Mouse (Mus musculus) cerebral cortex, adult 2 months (tissue): Measurements from ENCODE around the gene Hacd2.

Source experiments
- WGBS: fragments of 180-500 bp; shearing (Covaris S2); methylation state at CpG from one replicate; pipeline ENCODE4 v1.1.7; 2018; 5-methylcytosine and 5-hydroxymethylcytosine counted together

The Hacd2 gene

DNA sequence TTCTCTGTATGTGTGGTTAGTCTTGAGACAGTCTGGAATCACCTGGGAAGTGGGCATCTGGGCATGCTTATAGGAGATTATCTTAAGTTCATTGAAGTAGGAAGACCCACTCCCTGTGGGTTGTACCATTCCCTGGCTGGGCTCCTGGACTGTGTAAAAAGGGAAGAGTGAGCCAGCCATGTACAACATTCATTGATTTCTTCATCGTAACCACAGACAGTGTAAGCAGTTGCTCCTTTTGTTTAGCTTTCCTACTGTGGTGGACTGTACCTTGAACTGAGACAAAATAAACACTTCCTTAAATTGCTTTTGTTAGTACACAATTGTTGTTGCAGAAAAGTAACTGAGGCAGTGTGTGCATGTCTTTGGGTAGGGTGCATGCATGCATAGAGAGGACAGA is 33.6 kb downstream of the Hacd2 start:
- WGBS, result 56% methylated on average over 1 of the region's 1 CpGs

DNA sequence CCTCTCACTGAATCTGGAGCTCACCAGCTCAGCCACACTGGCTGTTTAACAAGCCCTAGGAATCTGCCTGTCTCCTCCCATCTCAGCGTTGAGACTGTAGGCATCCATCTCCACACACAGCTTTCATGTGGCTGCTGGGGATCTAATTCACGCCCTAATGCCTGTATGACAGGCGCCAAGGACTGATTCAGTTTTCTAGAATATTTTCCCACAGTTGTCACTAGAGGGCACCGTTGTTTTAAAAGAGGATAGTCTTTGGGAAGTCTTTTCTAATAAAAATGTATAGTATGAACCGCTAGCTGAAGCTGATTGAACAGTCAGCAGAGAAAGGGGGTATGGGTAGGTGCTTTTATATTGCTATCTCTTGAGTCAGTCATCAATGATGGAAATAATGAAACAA is 34.1 kb downstream of the Hacd2 start:
- 15% methylated on average over 5 of the region's 5 CpGs for WGBS

DNA sequence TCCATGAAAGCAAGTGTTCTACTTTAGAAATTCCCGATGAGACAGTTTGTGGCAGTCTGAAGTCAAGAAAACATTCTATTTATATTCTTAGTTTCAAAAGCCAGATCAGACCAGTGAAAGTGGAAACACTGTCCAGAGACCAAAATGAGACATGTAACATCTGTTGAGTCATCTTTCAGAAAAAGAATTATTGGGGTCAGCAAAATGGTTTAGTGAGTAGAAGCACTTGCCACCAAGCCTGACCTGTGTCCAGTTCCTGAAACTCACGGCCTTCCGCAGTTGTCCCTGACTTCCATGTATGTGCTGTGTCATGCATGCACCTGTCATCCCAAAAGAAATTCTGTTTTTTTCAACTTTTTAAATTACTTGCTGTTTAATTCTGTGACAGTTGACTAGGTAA is 34.6 kb downstream of the Hacd2 start:
- 67% methylated on average over 3 of the region's 3 CpGs for WGBS

DNA sequence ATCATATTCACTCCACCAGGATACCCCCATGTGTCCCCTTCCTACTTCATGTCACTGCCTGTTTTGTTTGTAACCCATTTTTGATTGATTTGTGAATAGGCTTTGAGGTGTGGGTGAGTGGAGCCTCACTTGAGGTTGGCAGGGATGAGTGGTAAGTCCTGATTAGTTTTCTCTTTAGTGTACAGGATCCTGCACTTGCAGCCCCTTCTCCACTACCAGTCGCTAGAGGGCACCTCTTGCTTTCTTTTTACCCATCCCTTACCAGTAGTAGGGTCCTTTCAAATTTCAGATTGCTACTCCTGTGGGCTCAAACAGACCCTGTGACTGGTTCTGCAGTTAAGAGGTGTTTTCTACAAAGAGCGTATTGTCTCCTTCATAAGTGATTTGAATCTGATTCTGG is 38.8 kb downstream of the Hacd2 start:
- 46% methylated on average over 2 of the region's 2 CpGs for whole genome bisulfite sequencing

DNA sequence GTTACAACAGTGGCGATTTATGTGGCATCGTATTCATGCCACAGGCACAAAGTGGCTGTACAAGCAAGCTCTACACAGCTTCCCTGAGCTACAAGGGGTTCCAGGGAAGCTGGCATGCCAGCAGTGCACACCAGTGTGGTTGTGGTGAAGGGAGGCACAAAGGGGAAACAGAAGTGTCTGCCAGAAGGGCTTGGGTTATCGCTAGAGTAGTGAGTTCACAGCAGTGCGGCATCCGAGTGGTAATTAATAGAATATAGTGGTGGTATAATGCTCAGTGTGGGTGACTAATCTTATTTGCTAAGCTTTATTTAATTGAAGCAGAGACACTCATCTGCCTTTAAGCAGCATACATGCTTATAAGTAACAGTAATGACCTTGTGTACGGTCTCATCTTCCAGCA is 43.5 kb downstream of the Hacd2 start:
- WGBS, result 77% methylated on average over 6 of the region's 6 CpGs

DNA sequence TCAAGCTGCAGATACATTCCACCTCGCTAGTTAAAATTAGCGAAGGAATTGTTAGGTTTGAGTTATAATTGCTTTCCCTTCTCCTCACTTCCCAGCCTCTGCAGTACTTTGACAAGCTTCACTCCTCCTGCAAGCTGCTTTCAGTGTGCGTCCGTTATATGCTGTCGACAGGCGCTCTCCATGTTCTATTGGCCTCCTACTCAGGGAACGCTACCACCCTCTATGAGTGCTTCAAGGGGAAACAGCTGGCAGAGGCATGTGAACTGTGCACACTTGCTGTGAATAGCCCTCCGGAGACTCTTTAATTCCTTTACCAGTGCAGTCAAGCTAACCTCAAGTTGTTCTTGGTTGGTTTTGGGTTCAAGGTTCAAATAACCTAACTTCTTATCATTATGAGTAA is 44.9 kb downstream of the Hacd2 start:
- WGBS, result 57% methylated on average over 8 of the region's 8 CpGs

DNA sequence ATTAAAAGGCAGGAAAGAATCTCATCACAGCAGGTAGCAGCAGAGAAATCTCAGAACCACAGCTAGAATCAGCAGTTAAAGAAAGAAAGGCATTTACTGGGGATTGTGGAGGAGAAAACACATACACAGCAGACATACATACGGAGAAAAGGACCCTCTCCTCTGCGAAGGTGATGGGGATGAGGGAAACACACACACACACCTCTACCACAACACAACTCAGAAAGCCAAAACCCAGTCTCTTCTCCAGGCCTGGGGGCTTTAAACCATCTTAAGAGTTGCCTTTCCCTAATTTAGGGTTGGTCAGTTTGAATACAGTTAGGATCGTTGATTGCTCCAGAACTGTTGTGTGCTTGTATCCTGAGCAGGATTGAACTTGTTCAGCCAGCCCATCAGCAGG is 45.4 kb downstream of the Hacd2 start:
- 91% methylated on average over 3 of the region's 3 CpGs for WGBS

DNA sequence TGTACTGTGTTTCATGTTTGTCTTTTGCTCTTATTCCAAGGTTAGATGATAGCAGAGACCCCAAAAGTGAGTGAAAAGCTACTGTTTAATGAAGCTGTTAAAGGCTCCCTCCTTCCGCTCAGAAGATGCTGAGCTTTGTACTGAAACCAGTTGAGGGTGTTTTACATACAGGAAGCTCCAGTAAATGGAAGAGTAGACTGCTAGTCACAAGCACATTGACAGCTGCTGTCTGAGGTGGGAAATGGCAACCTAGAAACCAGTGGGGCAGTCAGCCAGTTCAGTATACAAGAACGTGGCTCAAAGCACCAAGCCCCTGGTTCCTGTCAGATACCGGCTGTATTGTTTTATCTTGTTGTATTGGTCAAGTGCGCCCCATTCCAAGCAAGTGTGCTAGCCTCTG is 46.7 kb downstream of the Hacd2 start:
- WGBS, result 84% methylated on average over 4 of the region's 4 CpGs

DNA sequence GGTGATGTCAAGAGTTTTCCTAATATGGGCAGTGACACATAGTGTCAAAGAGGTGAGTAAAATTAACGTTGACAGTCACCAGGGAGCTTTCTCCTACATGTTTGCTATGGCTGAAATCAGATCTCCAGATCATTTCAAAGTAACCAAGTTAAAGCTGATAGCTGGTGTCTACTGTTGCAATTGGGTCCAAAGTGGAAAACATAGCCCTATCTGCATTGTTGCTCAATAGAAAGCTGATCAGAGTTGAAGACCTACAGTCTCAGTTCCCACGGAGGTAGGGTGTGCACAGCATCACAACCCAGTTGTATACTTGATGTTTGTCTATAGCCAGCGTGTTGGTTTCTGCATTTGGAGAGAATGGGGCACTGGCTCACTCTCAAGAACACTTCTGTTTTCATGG is 53.4 kb downstream of the Hacd2 start:
- 92% methylated on average over 3 of the region's 3 CpGs for WGBS

DNA sequence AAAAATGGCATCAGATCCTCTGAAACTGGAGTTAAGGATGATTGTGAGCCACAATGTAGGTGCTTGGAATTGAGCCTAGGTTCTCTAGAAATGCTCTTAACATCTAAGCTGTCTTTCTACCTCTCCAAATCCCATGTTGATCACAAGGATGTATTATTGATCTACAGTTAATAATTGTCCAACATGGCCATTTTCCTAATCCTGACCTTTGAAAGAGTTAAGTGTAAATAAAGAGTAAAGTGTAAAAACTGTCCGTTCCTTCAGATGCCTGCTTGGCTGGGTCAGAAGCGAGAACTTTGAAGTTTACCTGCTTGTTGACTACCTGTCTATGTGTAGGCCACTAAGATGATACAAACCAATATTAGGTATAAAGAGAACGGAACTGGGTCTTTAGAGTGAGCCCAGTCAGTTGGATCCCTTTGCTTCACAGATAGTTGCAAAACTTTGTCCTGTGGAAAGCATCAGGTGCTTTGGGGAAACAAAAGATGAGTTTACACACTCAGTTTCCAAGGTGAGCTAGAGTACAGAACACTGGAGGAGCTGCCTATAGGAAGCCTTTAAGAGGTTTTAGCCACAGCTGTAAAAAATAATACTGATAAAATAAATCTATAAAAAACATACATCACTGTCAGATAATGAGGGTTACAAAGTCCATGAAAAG is 75.8 kb downstream of the Hacd2 start:
- 95% methylated on average over 3 of the region's 3 CpGs for WGBS

DNA sequence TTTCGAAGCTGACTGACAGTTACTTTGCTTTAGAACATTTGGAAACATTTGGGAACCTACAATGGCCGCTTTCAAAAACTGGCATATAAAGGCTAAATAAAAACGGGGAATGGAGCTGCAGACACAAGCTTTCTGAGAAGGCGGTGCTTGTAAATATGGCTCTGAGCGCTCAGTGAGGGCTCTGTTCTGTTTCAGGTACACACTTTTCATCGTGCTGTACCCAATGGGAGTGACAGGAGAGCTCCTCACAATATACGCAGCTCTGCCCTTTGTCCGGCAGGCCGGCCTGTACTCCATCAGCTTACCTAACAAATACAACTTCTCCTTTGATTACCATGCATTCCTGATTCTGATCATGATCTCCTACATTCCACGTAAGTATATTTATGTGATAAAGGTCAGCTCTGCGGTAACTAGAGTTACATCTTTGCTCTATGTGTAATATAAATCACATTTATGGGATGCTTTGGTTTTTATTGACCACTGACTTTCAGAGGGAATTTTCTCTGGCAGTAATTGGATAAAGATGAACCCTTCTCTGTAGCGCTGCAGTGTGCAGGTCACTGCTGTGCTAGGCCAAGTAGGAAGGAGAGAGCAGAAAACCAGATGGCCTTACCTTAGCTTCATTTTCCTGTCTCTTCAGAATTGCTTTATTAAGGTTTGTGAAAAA is 79.7 kb downstream of the Hacd2 start:
- 83% methylated on average over 12 of the region's 12 CpGs for WGBS

DNA sequence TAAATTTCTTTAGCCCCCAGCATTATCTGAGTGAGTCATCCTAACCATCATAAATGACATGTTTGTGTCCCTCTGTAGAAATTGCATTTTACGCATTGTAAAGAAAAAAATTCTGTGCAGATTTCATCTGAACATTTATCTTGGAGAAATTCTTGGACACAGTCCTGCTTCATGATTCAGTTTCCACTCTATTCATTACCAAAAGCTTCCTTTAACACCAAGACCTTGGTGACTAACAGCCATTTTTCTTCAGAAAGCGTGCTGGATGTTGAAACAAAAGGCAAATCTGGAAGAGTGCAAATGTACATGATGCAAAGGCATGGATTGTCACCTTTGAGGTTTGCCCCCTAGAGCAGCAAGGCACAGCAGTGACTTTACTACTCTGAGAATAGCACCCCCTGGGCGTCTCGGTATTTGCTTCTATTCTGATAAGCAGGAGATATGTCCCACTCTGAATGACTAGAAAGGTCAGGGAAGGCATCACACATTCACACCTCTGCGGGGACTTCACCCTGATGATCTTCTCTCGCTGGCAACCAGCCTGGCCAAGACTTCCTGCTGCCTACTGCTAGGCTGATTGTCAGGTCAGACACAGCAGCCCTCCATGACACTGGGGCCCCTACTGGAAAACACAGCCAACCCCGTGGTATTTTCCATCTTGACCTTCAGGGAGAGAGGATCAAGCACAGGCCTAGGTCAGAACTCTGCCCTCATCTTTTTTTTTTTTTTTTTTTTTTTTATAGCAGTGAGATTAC is 80.8 kb downstream of the Hacd2 start:
- WGBS, result 68% methylated on average over 7 of the region's 7 CpGs

DNA sequence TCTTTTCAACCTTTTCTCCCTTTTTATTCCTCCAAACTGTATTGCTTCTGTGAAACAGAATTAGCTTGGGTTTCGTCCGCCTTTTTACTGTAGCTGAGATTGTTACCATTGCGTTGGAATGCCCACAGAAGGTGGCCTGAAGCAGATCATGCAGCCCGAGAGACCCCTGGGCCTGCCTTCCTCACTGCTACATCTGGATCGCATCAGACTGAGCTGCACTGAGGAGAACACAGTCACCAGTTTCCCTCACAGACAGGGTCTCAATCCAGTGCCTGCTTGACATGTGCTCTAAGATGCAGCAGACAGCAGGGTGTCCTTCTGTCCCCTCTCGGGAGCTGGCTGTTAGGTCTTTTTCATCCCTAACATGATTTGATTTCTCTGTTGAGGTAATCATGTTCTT is 85.8 kb downstream of the Hacd2 start:
- 90% methylated on average over 6 of the region's 6 CpGs for WGBS

DNA sequence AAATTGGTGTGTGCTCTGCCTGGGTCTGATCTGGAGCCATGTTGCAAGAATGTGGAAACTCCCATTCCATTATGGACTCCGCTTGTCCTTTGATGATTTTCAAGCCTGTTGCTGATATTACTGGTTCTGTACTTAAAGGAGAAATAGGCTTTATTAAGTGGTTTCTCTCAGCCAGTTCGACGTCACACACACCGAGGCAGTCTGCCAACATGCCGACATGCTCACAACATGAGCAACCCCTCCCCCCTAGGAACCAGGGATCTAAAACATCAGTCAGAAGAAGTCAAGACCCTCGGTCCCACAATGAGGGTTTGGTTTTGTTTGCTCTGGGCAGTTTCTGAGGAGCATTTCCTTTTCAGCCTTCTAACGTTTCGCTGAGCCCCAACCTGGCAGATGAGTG is 86.9 kb downstream of the Hacd2 start:
- 57% methylated on average over 8 of the region's 8 CpGs for WGBS

DNA sequence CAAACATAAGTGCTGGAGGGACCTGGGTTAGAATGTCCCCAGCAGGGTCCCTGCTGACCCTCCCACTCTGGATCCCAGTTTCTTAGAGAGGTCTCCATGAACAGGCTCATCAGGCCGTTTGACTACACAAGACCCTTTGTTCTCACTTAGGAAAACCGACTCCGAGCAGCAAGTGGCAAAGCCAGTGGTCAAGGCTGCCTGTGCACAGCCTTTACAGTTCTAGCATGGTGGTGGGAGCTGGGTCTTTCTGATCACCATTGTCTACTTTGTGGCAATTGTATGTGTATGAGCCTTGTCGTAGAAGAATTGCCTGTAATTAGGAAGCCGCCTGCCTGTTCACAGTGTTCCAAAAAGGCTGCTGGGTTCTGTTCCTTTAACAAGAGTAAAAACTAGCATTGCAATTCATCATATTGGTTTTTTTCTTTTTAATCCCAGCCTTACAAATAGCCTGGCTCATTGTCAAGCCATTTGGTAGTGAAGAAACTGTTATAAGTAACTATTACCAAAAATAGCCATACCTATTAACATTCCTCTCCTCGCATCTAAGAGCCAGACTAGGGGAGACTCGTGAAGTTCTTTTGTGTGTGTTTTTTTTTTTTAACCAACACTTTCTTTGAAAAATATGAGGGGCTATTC is 87.5 kb downstream of the Hacd2 start:
- WGBS, result 47% methylated on average over 7 of the region's 7 CpGs

DNA sequence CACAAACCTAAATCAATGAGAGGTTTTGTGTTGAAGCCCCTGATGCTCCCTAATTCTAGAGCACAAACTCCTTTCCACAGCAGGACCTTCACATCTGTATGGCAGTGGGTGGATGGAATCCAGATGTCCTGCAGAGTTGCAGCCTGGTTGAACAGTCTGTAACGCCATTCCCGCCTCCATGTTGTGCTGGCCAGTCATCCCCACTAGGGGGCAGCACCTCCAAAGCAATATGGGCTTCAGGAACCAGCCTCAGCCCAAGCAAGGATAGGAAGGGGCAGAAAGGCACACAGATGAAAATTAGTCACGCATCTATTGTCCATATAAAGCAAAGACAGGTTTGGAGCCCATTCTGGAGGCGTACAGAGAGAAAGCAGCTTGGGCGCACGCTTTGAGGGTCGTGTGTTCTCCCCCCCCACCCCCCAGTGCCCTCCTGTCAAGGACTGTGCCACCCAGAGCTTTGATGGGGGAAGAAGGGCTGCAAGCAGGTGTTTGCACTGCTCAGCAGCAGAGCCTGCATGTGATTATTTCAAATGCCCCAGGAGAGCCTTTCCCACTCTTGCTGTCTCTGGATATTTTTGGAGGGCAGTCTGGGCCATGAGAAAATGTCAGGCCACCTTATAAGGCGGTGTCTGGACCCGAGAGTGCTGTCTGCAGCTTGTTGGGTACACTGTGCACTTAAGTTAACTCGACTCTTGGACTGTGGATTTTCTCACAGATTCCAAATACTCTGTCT is 88.3 kb downstream of the Hacd2 start:
- 17% methylated on average over 10 of the region's 10 CpGs for WGBS

DNA sequence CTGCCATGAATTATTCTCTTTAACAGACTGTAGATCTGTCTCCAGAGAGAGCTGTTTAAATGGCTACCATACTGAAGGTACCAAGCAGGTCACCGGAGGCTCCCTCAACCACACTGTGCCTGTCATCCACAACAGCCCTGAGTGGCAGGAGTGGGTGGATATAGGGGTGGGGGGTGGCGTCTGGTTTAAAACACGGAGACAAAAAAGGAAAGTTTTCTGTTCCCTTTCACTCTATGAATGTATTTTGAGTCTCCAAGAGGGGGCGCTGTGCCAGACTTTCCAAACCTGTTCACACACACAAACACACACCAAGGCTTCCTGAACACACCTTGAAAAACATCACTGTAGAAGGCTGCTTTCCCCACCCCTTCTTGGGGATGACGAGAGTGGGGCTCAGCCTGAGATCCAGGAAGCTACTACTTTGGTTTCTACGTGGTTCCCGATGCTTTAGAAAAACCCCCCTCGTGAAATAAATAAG is 89.0 kb downstream of the Hacd2 start:
- 34% methylated on average over 8 of the region's 8 CpGs for WGBS

DNA sequence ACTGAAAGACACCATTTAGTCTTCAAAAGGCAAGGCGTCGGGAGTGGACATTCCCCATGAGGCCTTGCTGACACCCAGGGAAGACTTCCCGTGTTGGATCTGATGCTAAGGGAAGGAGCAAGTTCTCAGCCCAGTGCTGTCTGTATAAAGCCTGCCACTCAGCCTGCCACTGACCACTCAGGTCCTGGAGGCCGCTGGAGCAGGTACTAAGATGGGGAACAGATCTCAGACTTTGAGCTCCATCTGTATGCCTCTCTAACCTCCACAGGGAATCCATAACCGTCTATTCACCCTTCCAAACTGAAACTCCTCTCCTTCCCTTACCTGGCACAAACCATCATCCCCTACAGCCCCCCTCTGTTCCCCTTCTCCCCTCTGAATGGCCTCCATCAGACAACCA is 91.3 kb downstream of the Hacd2 start:
- WGBS, result 88% methylated on average over 5 of the region's 5 CpGs

DNA sequence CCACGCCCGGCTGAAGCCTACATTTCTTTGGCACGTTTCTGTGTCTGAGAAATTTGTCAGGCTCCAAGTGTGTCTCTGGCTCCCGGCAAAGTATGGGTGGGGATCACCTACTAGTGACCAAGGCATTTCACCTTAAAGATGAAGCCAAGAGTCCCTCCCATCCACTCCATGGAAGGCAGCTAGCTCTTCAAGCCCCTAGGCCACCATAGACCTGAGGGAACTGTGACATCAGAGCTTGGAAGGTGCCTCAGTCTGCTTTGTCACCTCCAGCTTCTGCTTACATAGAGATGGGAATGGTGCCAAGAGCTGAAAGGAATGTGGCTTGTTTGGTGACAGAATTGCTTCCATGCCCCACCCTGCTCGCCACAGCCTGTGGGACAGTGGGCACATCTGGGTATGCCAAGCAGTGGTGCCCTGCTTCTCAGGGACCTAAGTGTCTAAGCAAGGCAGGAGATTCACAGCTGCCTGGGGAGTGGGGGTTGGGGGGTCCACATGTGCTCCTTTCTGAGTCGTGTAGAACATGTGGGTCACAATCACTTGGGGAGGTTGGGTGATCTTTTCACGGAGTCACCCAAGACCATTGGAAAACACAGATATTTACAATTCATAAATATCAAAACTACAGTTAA is 94.2 kb downstream of the Hacd2 start:
- WGBS, result 78% methylated on average over 7 of the region's 7 CpGs

DNA sequence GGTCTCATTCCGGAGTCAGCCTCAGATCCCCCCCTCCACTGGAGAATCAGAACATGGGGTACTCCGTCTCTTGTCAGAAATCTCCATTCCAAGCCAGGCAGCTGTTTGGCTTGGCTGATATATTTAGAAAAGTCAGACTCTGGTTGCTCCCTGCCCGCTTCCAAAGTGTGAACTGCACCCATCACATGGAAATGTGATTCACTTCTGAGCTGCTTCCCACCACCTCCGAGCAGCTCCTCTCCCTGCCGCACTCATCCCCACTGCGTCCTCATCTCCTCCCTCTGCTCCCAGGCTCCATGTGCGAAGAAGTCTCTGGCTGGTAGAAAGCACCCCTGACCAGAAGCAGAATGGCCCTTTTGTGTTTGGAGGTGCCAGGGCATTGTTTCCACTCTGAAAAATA is 95.2 kb downstream of the Hacd2 start:
- WGBS, result 50% methylated on average over 7 of the region's 7 CpGs

DNA sequence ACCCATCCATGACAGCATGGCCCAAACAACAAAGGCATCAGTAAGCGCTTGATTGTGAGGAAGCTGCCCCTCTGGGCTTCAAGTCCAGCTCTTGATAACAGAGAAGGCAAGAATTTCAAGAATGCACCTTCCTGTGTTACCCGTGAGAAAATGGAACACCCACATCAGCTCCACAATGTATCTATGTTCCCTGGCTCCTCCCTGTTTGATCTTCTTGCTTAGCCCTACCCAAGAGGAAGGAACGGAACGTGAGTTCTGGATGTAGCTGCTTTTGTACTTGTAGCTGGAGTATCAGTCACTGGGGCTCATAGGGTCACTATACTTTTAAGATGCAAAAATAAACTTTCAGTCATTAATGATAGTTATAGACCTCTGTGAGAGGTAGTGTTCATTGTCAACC is 98.4 kb downstream of the Hacd2 start:
- 83% methylated on average over 4 of the region's 4 CpGs for WGBS
